Mouse (Mus musculus) CH12.LX (cell line): ENCODE measurements around the gene Usp35. TPM values are rescaled to one million over a fixed set of nuclear protein-coding genes. Genes with fewer than 3 reads are reported as not detected.

ENCODE experiments used
- DNase-seq: peaks from one replicate; pipeline ENCODE4 v3.0.0-alpha.2; 2013; ENCODE audit errors: extremely low read depth
- H3K27ac ChIP-seq: 2 replicates; pipeline ENCODE4 v1.5.1; 2012; ENCODE audit warnings: low read depth, mild to moderate bottlenecking, control low read depth, moderate library complexity; ENCODE audit not compliant: insufficient read depth
- H3K27me3 ChIP-seq: replicated peaks from 2 replicates; pipeline ENCODE3; 2012; ENCODE audit warnings: inconsistent platforms
- H3K36me3 ChIP-seq, 2 experiments: replicated peaks in 1 of 2; 2 replicates each; pipeline versions ENCODE3 to v1.6.1; 2012; ENCODE audit warnings: inconsistent platforms in 1 of 2, low read length in 1 of 2, mild to moderate bottlenecking in 1 of 2, mixed read lengths in 1 of 2, moderate library complexity in 1 of 2; ENCODE audit not compliant: control insufficient read depth in 1 of 2, insufficient read depth in 1 of 2
- H3K4me1 ChIP-seq, 2 experiments: 2 replicates each; pipeline ENCODE4 v1.6.1; 2012; ENCODE audit warnings: inconsistent platforms in 1 of 2, moderate library complexity in 1 of 2; ENCODE audit not compliant: insufficient read depth in 2 of 2, control insufficient read depth in 1 of 2
- H3K4me2 ChIP-seq: 2 replicates; pipeline ENCODE4 v1.6.1; 2012; ENCODE audit warnings: low read depth, mild to moderate bottlenecking, control low read depth; ENCODE audit not compliant: poor library complexity, insufficient read depth, severe bottlenecking
- H3K4me3 ChIP-seq, 3 experiments: fragments of 150-350 bp in 1 of 3; sonication (generic) in 1 of 3; replicated peaks in 1 of 3; 2 replicates each; pipeline versions ENCODE3 to v1.5.1; 2011 to 2012; ENCODE audit warnings: low read depth in 2 of 3, low read length in 2 of 3, mild to moderate bottlenecking in 2 of 3, moderate library complexity in 2 of 3, control low read depth in 1 of 3, improper control_type of control experiment in 1 of 3, inconsistent platforms in 1 of 3, mixed read lengths in 1 of 3; ENCODE audit not compliant: poor library complexity in 1 of 3
- H3K79me2 ChIP-seq: replicated peaks from 2 replicates; pipeline ENCODE4 v1.6.1; 2012; ENCODE audit warnings: mild to moderate bottlenecking, moderate library complexity; ENCODE audit not compliant: control insufficient read depth, poor library complexity, insufficient read depth, severe bottlenecking; ENCODE audit errors: extremely low read depth
- H3K9ac ChIP-seq: 2 replicates; pipeline ENCODE4 v1.6.1; 2012; ENCODE audit warnings: low read depth, mild to moderate bottlenecking, control low read depth, moderate library complexity; ENCODE audit not compliant: insufficient read depth
- H3K9me3 ChIP-seq: replicated peaks from 2 replicates; pipeline ENCODE3; 2012; ENCODE audit warnings: low read length, inconsistent platforms, mixed read lengths
- BHLHE40 ChIP-seq: IDR thresholded peaks from 2 replicates; pipeline ENCODE4 v1.6.1; 2011; ENCODE audit warnings: mild to moderate bottlenecking, low read depth, low read length, improper control_type of control experiment
- CHD1 ChIP-seq: IDR thresholded peaks from 2 replicates; pipeline ENCODE4 v1.6.1; 2012; ENCODE audit warnings: low read depth, low read length, improper control_type of control experiment, inconsistent platforms
- CHD2 ChIP-seq: IDR thresholded peaks from 2 replicates; pipeline ENCODE4 v1.6.1; 2011; ENCODE audit warnings: low read length, improper control_type of control experiment
- MXI1 ChIP-seq: IDR thresholded peaks from 2 replicates; pipeline ENCODE4 v1.6.1; 2011; ENCODE audit warnings: mild to moderate bottlenecking, low read depth, low read length, improper control_type of control experiment
- NRF1 ChIP-seq: IDR thresholded peaks from 2 replicates; pipeline ENCODE4 v1.6.1; 2014; ENCODE audit warnings: low read depth, mild to moderate bottlenecking, inconsistent platforms, low read length, improper control_type of control experiment, moderate library complexity
- RAD21 ChIP-seq: IDR thresholded peaks from 2 replicates; pipeline ENCODE4 v1.6.1; 2011; ENCODE audit warnings: low read depth, mild to moderate bottlenecking, low read length, improper control_type of control experiment, moderate library complexity
- SIN3A ChIP-seq: IDR thresholded peaks from 2 replicates; pipeline ENCODE4 v1.6.1; 2012; ENCODE audit warnings: low read length, improper control_type of control experiment, inconsistent platforms
- UBTF ChIP-seq: IDR thresholded peaks from 2 replicates; pipeline ENCODE4 v1.6.1; 2012; ENCODE audit warnings: low read depth, mild to moderate bottlenecking, inconsistent platforms, low read length, improper control_type of control experiment, moderate library complexity
- ZC3H11A ChIP-seq: IDR thresholded peaks from 2 replicates; pipeline ENCODE4 v1.6.1; 2012; ENCODE audit warnings: low read depth, mild to moderate bottlenecking, inconsistent platforms, low read length, improper control_type of control experiment
- ZNF384 ChIP-seq: IDR thresholded peaks from 2 replicates; pipeline ENCODE4 v1.6.1; 2012; ENCODE audit warnings: low read depth, low read length, improper control_type of control experiment, inconsistent platforms
- dilution Hi-C: fragments of 300-500 bp; cut with MboI; formaldehyde crosslinking; loops from 2 replicates; pipeline ENCODE4 v1.14.3; 2020; ENCODE audit warnings: low sequenced_read_pairs; ENCODE audit not compliant: extremely low pct_unique_long_range_greater_than_20kb, extremely low pct_ligation_motif_present
- in situ Hi-C: fragments of 300-500 bp; cut with MboI; formaldehyde crosslinking; loops from 3 replicates; pipeline ENCODE4 v1.14.3; 2019; ENCODE audit warnings: low sequenced_read_pairs, low pct_ligation_motif_present, low pct_unique_long_range_greater_than_20kb, mixed read lengths
- polyA plus RNA-seq: library from polyadenylated mRNA; unstranded; fragments of >175 nt; gene quantifications from 2 replicates; pipeline ENCODE4 v1.2.1, GENCODE M21; 2012; ENCODE audit warnings: low read depth; ENCODE audit not compliant: insufficient read length
- total RNA-seq, 2 experiments: library from RNA; depleted of rRNA; stranded (reverse); fragments of 300-350 nt in 1 of 2; fragments of >200 nt in 1 of 2; gene quantifications; 2 replicates each; pipeline ENCODE4 v1.2.3; 2012 to 2014

The Usp35 gene
- total and polyA plus RNA-seq, 3 experiments, result 1.2 to 1.8 (median 1.3) TPM

- Histone ChIP-seq H3K9me3 (no peaks in the 10 kb centered on the region), H3K27me3 (no peaks in the 10 kb centered on the region), H3K79me2 (no peaks in the 10 kb centered on the region), H3K36me3 (peaks cover 0 to 2% of the 10 kb centered on the region in 2 experiments), H3K27ac (no peak overlapping the region), H3K4me3 (no peak overlapping the region), H3K4me1 (peaks cover 0 to 5% of the 10 kb centered on the region in 2 experiments; a peak in 3 of 4 replicates), H3K4me2 (no peak overlapping the region), H3K9ac (no peak overlapping the region)
- no peak for DNase-seq
- TF ChIP-seq ZNF384 (peak; percentile 53), ZC3H11A (no peak)
- in situ Hi-C loops, result no loop called here
- dilution Hi-C loops, result no loop called here
Measured at GRCm38 (mm10) chr7:97346822-97347166, 15.0 kb upstream of the Usp35 start.

- no peak overlapping the region for H3K4me2 ChIP-seq
- dilution Hi-C loops, result no loop called here
- TF ChIP-seq UBTF (no peak), CHD2 (0 out of 2 replicates have a peak, but pooled peaks have one; percentile 20)
Measured at GRCm38 (mm10) chr7:97346111-97346821, 14.4 kb upstream of the Usp35 start.

GRCm38 (mm10) chr7:97345229-97345871 is 13.5 kb upstream of the Usp35 start:
- Histone ChIP-seq H3K4me3 (no peak overlapping the region), H3K9ac (no peak overlapping the region), H3K4me1 (peaks cover 0 to 5% of the 10 kb centered on the region in 2 experiments; a peak in 3 of 4 replicates), H3K27me3 (no peaks in the 10 kb centered on the region), H3K79me2 (no peaks in the 10 kb centered on the region), H3K4me2 (no peak overlapping the region), H3K27ac (no peak overlapping the region), H3K9me3 (no peaks in the 10 kb centered on the region), H3K36me3 (peaks cover 0 to 2% of the 10 kb centered on the region in 2 experiments)
- TF ChIP-seq RAD21 (no peak), NRF1 (no peak), SIN3A (no peak), CHD1 (no peak), BHLHE40 (no peak), MXI1 (no peak)
- dilution Hi-C loops (no loop called here), in situ Hi-C loops (no loop called here)
- no peak for DNase-seq

More at GRCm38 (mm10) chr7:97346111-97346821, 14.4 kb upstream of the Usp35 start:
- no peak for DNase-seq
- H3K27ac ChIP-seq, result no peak overlapping the region
- peaks cover 0 to 2% of the 10 kb centered on the region in 2 experiments for H3K36me3 ChIP-seq
- in situ Hi-C loops, result no loop called here
- H3K9me3 ChIP-seq, result no peaks in the 10 kb centered on the region
- H3K9ac ChIP-seq, result no peak overlapping the region
- H3K4me3 ChIP-seq, result no peak overlapping the region
- no peaks in the 10 kb centered on the region for H3K27me3 ChIP-seq
- peaks cover 0 to 5% of the 10 kb centered on the region in 2 experiments; a peak in 3 of 4 replicates for H3K4me1 ChIP-seq
- no peaks in the 10 kb centered on the region for H3K79me2 ChIP-seq
